ENCODE assay signal across 26 mouse cellular contexts in the genomic region with DNA sequence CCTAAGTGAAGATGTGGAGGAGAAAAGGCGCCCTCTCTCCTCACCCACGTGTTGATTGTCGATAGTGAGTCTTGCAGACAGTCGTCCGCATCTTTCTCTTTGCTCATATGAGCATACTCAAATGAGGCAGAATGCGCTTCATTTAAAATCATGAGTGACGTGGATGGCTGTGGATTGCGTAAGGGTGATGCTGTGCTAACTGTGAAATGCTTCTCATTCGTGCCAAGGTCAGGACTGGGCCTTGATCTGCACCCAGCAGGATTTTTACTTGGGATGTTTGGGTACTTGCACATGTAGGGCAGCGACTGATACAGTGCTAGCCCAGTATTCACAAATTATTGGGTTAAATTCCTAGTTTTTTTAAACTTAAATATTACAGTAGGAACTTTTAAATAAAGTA. TPM values are rescaled to one million over a fixed set of nuclear protein-coding genes. Genes with fewer than 3 reads are reported as not detected.
DNase-seq lines count a peak whose midpoint lies in the region.
"Had no signal": no experiment of that assay in that cellular context is flagged by ENCODE, and none has a peak within 500 bp of the region (broad histone marks: within the 10 kb centered on the region; RNA-seq: fewer than 3 reads in every experiment).

No protein-coding gene starts in this region.

- peak; percentile 19 to 75 for DNase-seq in adrenal gland, adult (ENCODE audit: inconsistent age in 2 of 2, low spot score in 1 of 2)
- DNase-seq in adrenal gland, postnatal 4 days (ENCODE audit: low spot score in 2 of 2), result no peak
- peak; percentile 50 for DNase-seq in adrenal gland, adult 2 months
- DNase-seq in adrenal gland, postnatal 14 days, result peak; percentile 40
- no peak for DNase-seq in layer of hippocampus, adult 9-10 months (ENCODE audit: low spot score)
- no peak for DNase-seq in Muller cell, postnatal 12 days (ENCODE audit: inconsistent ontology term)
- DNase-seq in thymus, postnatal 10 days (ENCODE audit: low spot score in 2 of 2), result no peak
- DNase-seq: cerebellum, adult 11 months; cerebellum, adult 2 months; cerebellum, adult 9-11 months; cerebellum, postnatal 25 days; forebrain, postnatal 0 days; gastrocnemius, adult 2 months; gastrocnemius, postnatal 14 days; heart, adult 18-20 months; heart, postnatal 10 days; heart, postnatal 36 days had no signal

RNA-seq across cellular contexts. Expression of gene Ttc29, which starts 56.2 kb away (rescaled TPM):
- total RNA-seq in adrenal gland, postnatal 4 days (2021), result not detected
- total RNA-seq in adrenal gland, adult 2 months (2021), result not detected
- polyA plus RNA-seq in adrenal gland, adult 2 months (2012; rRNA removed), result not detected in 2 replicates
- total RNA-seq in adrenal gland, postnatal 14 days (2021), result not detected in 2 replicates
- total RNA-seq: adrenal gland, adult 18-20 months; CH12.LX; common myeloid progenitor, adult 5-6 weeks; gastrocnemius, adult 2 months; gastrocnemius, postnatal 14 days; heart, postnatal 10 days; heart, postnatal 36 days had no signal
- polyA plus RNA-seq: activated CD4-positive, CD25-positive, alpha-beta regulatory T cell, adult 4 months; embryonic facial prominence, embryonic 12.5 days; forebrain, embryonic 11.5 days; heart, embryonic 12.5 days; inflammation-experienced regulatory T-cells, adult 6 months; intestine, embryonic 16.5 days had no signal

Comparison
In these comparisons a context has a peak if more than half of its experiments do, and no peak if none do; other contexts are left out.
1. DNase-seq: peak in adrenal gland, adult (2 of 2), adrenal gland, adult 2 months (single experiment) and adrenal gland, postnatal 14 days (single experiment); none in adrenal gland, postnatal 4 days (0 of 2), layer of hippocampus, adult 9-10 months (single experiment), Muller cell, postnatal 12 days (single experiment) and thymus, postnatal 10 days (0 of 2).